25 mouse cellular contexts compared by ENCODE assay signal in genomic region chr3:145985333-145985925, GRCm38 (mm10). TPM values are rescaled to one million over a fixed set of nuclear protein-coding genes. Genes with fewer than 3 reads are reported as not detected.
DNase-seq lines count a peak whose midpoint lies in the region; ATAC-seq and TF ChIP-seq lines count a peak whose summit lies in the region.
"Had no signal": no experiment of that assay in that cellular context is flagged by ENCODE, and none has a peak within 500 bp of the region (broad histone marks: within the 10 kb centered on the region; RNA-seq: fewer than 3 reads in every experiment).

No protein-coding gene starts in this region.

- no peak overlapping the region for H3K4me2 ChIP-seq in lung, embryonic 14.5 days
- no peak overlapping the region for H3K4me2 ChIP-seq in forebrain, embryonic 12.5 days
- no peak overlapping the region for H3K4me2 ChIP-seq in hindbrain, embryonic 12.5 days (replicated peaks)
- H3K4me2 ChIP-seq: embryonic facial prominence, embryonic 15.5 days; heart, embryonic 11.5 days; midbrain, embryonic 11.5 days; neural tube, embryonic 15.5 days; stomach, embryonic 15.5 days had no signal

- no peaks in the 10 kb centered on the region for H3K79me2 ChIP-seq in C2C12 (ENCODE audit: control insufficient read depth, insufficient read depth)

- peak; percentile 70 for DNase-seq in lung, embryonic 14.5 days
- no peak for DNase-seq in lung, postnatal 4 days
- peak; percentile 40 for DNase-seq in fibroblast of lung, adult 2 months (ENCODE audit: low read depth)
- DNase-seq: adrenal gland, adult 2 months; cerebellum, adult 11 months; cerebellum, adult 9-11 months; gastrocnemius, postnatal 36 days; heart, postnatal 14 days; kidney, adult 11 months; kidney, postnatal 4 days; left cerebral cortex, postnatal 4 days; liver; thymus, adult 18-20 months had no signal

- no peak overlapping the region for H3ac ChIP-seq in C2C12 (ENCODE audit: control insufficient read depth, insufficient read length, low read depth)

- TF ChIP-seq CTCF in lung, embryonic 14.5 days (IDR thresholded peaks at IDR 0.05; ENCODE audit: low read depth), result no peak
- TF ChIP-seq CTCF in C2C12 (IDR thresholded peaks at IDR 0.05; ENCODE audit: control insufficient read depth, insufficient read depth, insufficient read length), result no peak

- peaks cover 10% of the 10 kb centered on the region; the same call in 1 of the 2 replicates for H3K4me1 ChIP-seq in lung, embryonic 14.5 days (ENCODE audit: insufficient read depth)
- H3K4me1 ChIP-seq in forebrain, embryonic 12.5 days, result peaks cover 24% of the 10 kb centered on the region
- peaks cover 13% of the 10 kb centered on the region for H3K4me1 ChIP-seq in hindbrain, embryonic 12.5 days

- H3K27ac ChIP-seq in lung, embryonic 14.5 days (ENCODE audit: low read depth), result no peak overlapping the region
- H3K27ac ChIP-seq in forebrain, embryonic 12.5 days, result no peak overlapping the region
- H3K27ac ChIP-seq in hindbrain, embryonic 12.5 days, result no peak overlapping the region
- H3K27ac ChIP-seq: embryonic facial prominence, embryonic 15.5 days; forebrain, embryonic 10.5 days; macrophage; neural tube, embryonic 15.5 days; stomach, embryonic 15.5 days had no signal

- no peak overlapping the region for H3K9ac ChIP-seq in lung, embryonic 14.5 days
- no peak overlapping the region for H3K9ac ChIP-seq in forebrain, embryonic 12.5 days
- H3K9ac ChIP-seq in hindbrain, embryonic 12.5 days, result no peak overlapping the region
- H3K9ac ChIP-seq: embryonic facial prominence, embryonic 15.5 days; neural tube, embryonic 15.5 days; stomach, embryonic 15.5 days had no signal

- no peaks in the 10 kb centered on the region for H3K79me3 ChIP-seq in C2C12 (ENCODE audit: low read depth)

- peaks cover 8% of the 10 kb centered on the region; the same call in 1 of the 2 replicates for H3K27me3 ChIP-seq in lung, embryonic 14.5 days (ENCODE audit: insufficient read depth, low read length)
- H3K27me3 ChIP-seq in C2C12 (ENCODE audit: control insufficient read depth, insufficient read depth, insufficient read length), result no peaks in the 10 kb centered on the region
- H3K27me3 ChIP-seq in forebrain, embryonic 12.5 days, result peaks cover 18% of the 10 kb centered on the region
- peaks cover 32% of the 10 kb centered on the region for H3K27me3 ChIP-seq in hindbrain, embryonic 12.5 days
- H3K27me3 ChIP-seq: embryonic facial prominence, embryonic 15.5 days; Patski; stomach, embryonic 15.5 days had no signal

- no peak for ATAC-seq in lung, embryonic 14.5 days (ENCODE audit: insufficient read depth)
- ATAC-seq in megakaryocyte, adult 5-6 weeks (ENCODE audit: poor library complexity, severe bottlenecking), result peak; percentile 33
- no peak for ATAC-seq in forebrain, embryonic 12.5 days (ENCODE audit: low FRiP score)
- no peak for ATAC-seq in hindbrain, embryonic 12.5 days (ENCODE audit: low FRiP score)
- ATAC-seq: Patski had no signal

- no peaks in the 10 kb centered on the region for H3K36me3 ChIP-seq in lung, embryonic 14.5 days (ENCODE audit: insufficient read depth)
- H3K36me3 ChIP-seq in C2C12 (ENCODE audit: control insufficient read depth, insufficient read depth), result no peaks in the 10 kb centered on the region
- H3K36me3 ChIP-seq in forebrain, embryonic 12.5 days (replicated peaks), result no peaks in the 10 kb centered on the region
- no peaks in the 10 kb centered on the region for H3K36me3 ChIP-seq in hindbrain, embryonic 12.5 days
- H3K36me3 ChIP-seq: embryonic facial prominence, embryonic 15.5 days; forebrain, embryonic 10.5 days; neural tube, embryonic 15.5 days; stomach, embryonic 15.5 days had no signal

- H3K4me3 ChIP-seq in lung, embryonic 14.5 days (ENCODE audit: low read depth, low read length), result no peak overlapping the region
- no peak overlapping the region for H3K4me3 ChIP-seq in C2C12 (ENCODE audit: insufficient read depth, poor library complexity, severe bottlenecking)
- H3K4me3 ChIP-seq in forebrain, embryonic 12.5 days (replicated peaks), result no peak overlapping the region
- H3K4me3 ChIP-seq in hindbrain, embryonic 12.5 days, result no peak overlapping the region
- H3K4me3 ChIP-seq: embryonic facial prominence, embryonic 15.5 days; forebrain, embryonic 10.5 days; neural tube, embryonic 15.5 days; stomach, embryonic 15.5 days had no signal

- H3K9me3 ChIP-seq in lung, embryonic 14.5 days (ENCODE audit: low read depth, low read length), result no peaks in the 10 kb centered on the region
- H3K9me3 ChIP-seq in forebrain, embryonic 12.5 days, result no peaks in the 10 kb centered on the region
- H3K9me3 ChIP-seq in hindbrain, embryonic 12.5 days (replicated peaks), result no peaks in the 10 kb centered on the region
- H3K9me3 ChIP-seq: embryonic facial prominence, embryonic 15.5 days; forebrain, embryonic 10.5 days; neural tube, embryonic 15.5 days; stomach, embryonic 15.5 days had no signal

- WGBS in lung, embryonic 14.5 days, result 46% methylated on average over 7 of the region's 7 CpGs
- WGBS in forebrain, embryonic 12.5 days, result 91% methylated on average over 7 of the region's 7 CpGs
- WGBS in hindbrain, embryonic 12.5 days, result 88% methylated on average over 7 of the region's 7 CpGs

TF ChIP-seq in C2C12, 6 proteins besides CTCF, POLR2A, EP300 and RAD21:
- TF ChIP-seq MAX (IDR thresholded peaks at IDR 0.05) (no peak), CEBPB (IDR thresholded peaks at IDR 0.05; ENCODE audit: low read depth) (peak; percentile 33)

RNA-seq across cellular contexts. Expression of gene Syde2, which starts 2.2 kb away (rescaled TPM):
- polyA plus RNA-seq in lung, embryonic 14.5 days (2014; fragmentation: Nextera tagmentation; extraction: Ambion mirVana), result 2.5 and 3.2 TPM in 2 replicates
- 2.6 TPM for polyA plus RNA-seq in C2C12 (2012; fragmentation: generic; extraction: Trizol)
- total RNA-seq in megakaryocyte, adult 5-6 weeks (2015), result 0.25 and 0.52 TPM in 2 replicates
- total RNA-seq in megakaryocyte, adult 5-6 weeks (2017), result 0.44 and 0.53 TPM in 2 replicates
- polyA plus RNA-seq in forebrain, embryonic 12.5 days (2016; fragmentation: Nextera tagmentation; extraction: Ambion mirVana), result 0.97 and 1.5 TPM in 2 replicates
- polyA plus RNA-seq in hindbrain, embryonic 12.5 days (2016; fragmentation: Nextera tagmentation; extraction: Ambion mirVana), result 1.4 and 2.0 TPM in 2 replicates
- polyA plus RNA-seq: macrophage had no signal

RNA-seq across cellular contexts. Expression of gene 2410004B18Rik, which starts 47.6 kb away (rescaled TPM):
- polyA plus RNA-seq in lung, embryonic 14.5 days (2014; fragmentation: Nextera tagmentation; extraction: Ambion mirVana), result 50.7 and 52.7 TPM in 2 replicates
- 22.9 TPM for polyA plus RNA-seq in C2C12 (2012; fragmentation: generic; extraction: Trizol)
- 33.0 and 47.7 TPM in 2 replicates for total RNA-seq in megakaryocyte, adult 5-6 weeks (2015)
- 14.4 and 15.8 TPM in 2 replicates for total RNA-seq in megakaryocyte, adult 5-6 weeks (2017)
- 63.0 and 64.4 TPM in 2 replicates for polyA plus RNA-seq in forebrain, embryonic 12.5 days (2016; fragmentation: Nextera tagmentation; extraction: Ambion mirVana)
- 61.4 and 64.3 TPM in 2 replicates for polyA plus RNA-seq in hindbrain, embryonic 12.5 days (2016; fragmentation: Nextera tagmentation; extraction: Ambion mirVana)

Comparison
In these comparisons a context has a peak if more than half of its experiments do, and no peak if none do; other contexts are left out.
1. DNase-seq: peak in lung, embryonic 14.5 days (single experiment) and fibroblast of lung, adult 2 months (single experiment); none in lung, postnatal 4 days (0 of 2).